Mouse (Mus musculus) myocyte (in vitro differentiated cells): ENCODE measurements at regions not wholly inside any gene's neighbourhood (a gene's known extent, or its start where the extent isn't known, plus 50 kb on each side); places are given as distances from the start of the nearest gene placed in this dataset.

ENCODE experiments used
- H3K27me3 ChIP-seq: one replicate; pipeline ENCODE4 v1.6.1; 2011; ENCODE audit not compliant: control insufficient read depth, insufficient read depth, insufficient read length
- H3K36me3 ChIP-seq: one replicate; pipeline ENCODE4 v1.6.1; 2011; ENCODE audit not compliant: control insufficient read depth, insufficient read depth
- H3K4me2 ChIP-seq: one replicate; pipeline ENCODE4 v1.6.1; 2011; ENCODE audit warnings: low read depth, control low read depth
- H3K4me3 ChIP-seq: one replicate; pipeline ENCODE4 v1.5.1; 2011; ENCODE audit warnings: mild to moderate bottlenecking, control low read depth, moderate library complexity
- H3K79me2 ChIP-seq: one replicate; pipeline ENCODE4 v1.6.1; 2011; ENCODE audit not compliant: control insufficient read depth, insufficient read depth
- H3ac ChIP-seq: one replicate; pipeline ENCODE4 v1.6.1; 2011; ENCODE audit not compliant: control insufficient read depth, insufficient read length
- CEBPB ChIP-seq: IDR thresholded peaks from 2 replicates; pipeline ENCODE4 v1.6.1; 2011; ENCODE audit warnings: mild to moderate bottlenecking, moderate library complexity; ENCODE audit not compliant: poor library complexity, insufficient read depth, severe bottlenecking
- E2F4 ChIP-seq: IDR thresholded peaks from one replicate; pipeline ENCODE4 v1.6.1; 2011; ENCODE audit warnings: mild to moderate bottlenecking, control low read depth, moderate library complexity; ENCODE audit not compliant: insufficient read depth
- MAX ChIP-seq: IDR thresholded peaks from one replicate; pipeline ENCODE4 v1.6.1; 2011; ENCODE audit warnings: low read depth, mild to moderate bottlenecking, control low read depth
- MYOD1 ChIP-seq, 3 experiments: IDR thresholded peaks; one replicate each; pipeline ENCODE4 v1.6.1; 2011; ENCODE audit warnings: control low read depth in 2 of 3, low read depth in 2 of 3, mild to moderate bottlenecking in 2 of 3, moderate library complexity in 1 of 3; ENCODE audit not compliant: insufficient read length in 2 of 3, control insufficient read depth in 1 of 3
- MYOG ChIP-seq, 3 experiments: IDR thresholded peaks; one replicate each; pipeline ENCODE4 v1.6.1; 2011; ENCODE audit warnings: control low read depth in 2 of 3, low read depth in 2 of 3, mild to moderate bottlenecking in 2 of 3; ENCODE audit not compliant: insufficient read length in 2 of 3, control insufficient read depth in 1 of 3, insufficient read depth in 1 of 3
- POLR2A ChIP-seq: IDR thresholded peaks from one replicate; pipeline ENCODE4 v1.6.1; 2011; ENCODE audit warnings: low read depth, mild to moderate bottlenecking, control low read depth, moderate library complexity; ENCODE audit not compliant: insufficient read length
- POLR2AphosphoS2 ChIP-seq: IDR thresholded peaks from one replicate; pipeline ENCODE4 v1.6.1; 2011; ENCODE audit warnings: low read depth, control low read depth; ENCODE audit not compliant: insufficient read length
- REST ChIP-seq: IDR thresholded peaks from one replicate; pipeline ENCODE4 v1.6.1; 2011; ENCODE audit warnings: mild to moderate bottlenecking, control low read depth, moderate library complexity; ENCODE audit not compliant: insufficient read depth, insufficient read length
- SRF ChIP-seq: IDR thresholded peaks from one replicate; pipeline ENCODE4 v1.6.1; 2011; ENCODE audit warnings: low read depth; ENCODE audit not compliant: control insufficient read depth, insufficient read length
- TCF12 ChIP-seq: IDR thresholded peaks from one replicate; pipeline ENCODE4 v1.6.1; 2011; ENCODE audit warnings: mild to moderate bottlenecking, control low read depth; ENCODE audit not compliant: poor library complexity, insufficient read depth, severe bottlenecking
- TCF3 ChIP-seq: IDR thresholded peaks from one replicate; pipeline ENCODE4 v1.6.1; 2011; ENCODE audit warnings: low read depth, control low read depth; ENCODE audit not compliant: insufficient read length
- USF1 ChIP-seq: IDR thresholded peaks from one replicate; pipeline ENCODE4 v1.6.1; 2011; ENCODE audit warnings: low read depth, mild to moderate bottlenecking, control low read depth, moderate library complexity

GRCm38 (mm10) chr10:98318416-98318815 lies 591.9 kb upstream of the C030005K15Rik start:
- Histone ChIP-seq H3K4me3 (no peak overlapping the region), H3K4me2 (no peak overlapping the region), H3K36me3 (no peaks in the 10 kb centered on the region), H3ac (no peak overlapping the region), H3K79me2 (no peaks in the 10 kb centered on the region), H3K27me3 (no peaks in the 10 kb centered on the region)
- TF ChIP-seq TCF3 (no peak), E2F4 (no peak), CEBPB (peak; percentile 70; the same call in 1 of the 2 replicates)

GRCm38 (mm10) chr10:98323846-98324245 lies 590.4 kb upstream of the Atp2b1 start:
- Histone ChIP-seq H3K4me3 (no peak overlapping the region), H3K79me2 (no peaks in the 10 kb centered on the region), H3K36me3 (no peaks in the 10 kb centered on the region), H3K27me3 (no peaks in the 10 kb centered on the region), H3K4me2 (no peak overlapping the region), H3ac (no peak overlapping the region)
- TF ChIP-seq TCF3 (no peak), USF1 (no peak), SRF (no peak), MAX (no peak), MYOG (IDR thresholded peaks at IDR 0.05; ENCODE audit: control insufficient read depth in 1 of 3, insufficient read depth in 1 of 3, insufficient read length in 2 of 3, low read depth in 2 of 3) (no peak), POLR2A (no peak), E2F4 (no peak), POLR2AphosphoS2 (no peak), REST (no peak), TCF12 (no peak), MYOD1 (IDR thresholded peaks at IDR 0.05; ENCODE audit: control insufficient read depth in 1 of 3, insufficient read length in 2 of 3, low read depth in 2 of 3) (no peak), CEBPB (no peak)

- H3K4me3 ChIP-seq: no peak overlapping the region
- H3K79me2 ChIP-seq: no peaks in the 10 kb centered on the region
Measured at GRCm38 (mm10) chr10:98324591-98324990, 589.6 kb upstream of the Atp2b1 start.

GRCm38 (mm10) chr10:98325720-98326119 lies 588.5 kb upstream of the Atp2b1 start:
- TF ChIP-seq USF1 (no peak), MAX (no peak), CEBPB (peak; percentile 85), TCF3 (no peak), MYOG (IDR thresholded peaks at IDR 0.05; ENCODE audit: control insufficient read depth in 1 of 3, insufficient read depth in 1 of 3, insufficient read length in 2 of 3, low read depth in 2 of 3) (peak in 2 of 3 experiments; percentile 2 to 35), POLR2AphosphoS2 (no peak), REST (no peak), SRF (no peak), MYOD1 (IDR thresholded peaks at IDR 0.05; ENCODE audit: control insufficient read depth in 1 of 3, insufficient read length in 2 of 3, low read depth in 2 of 3) (peak; percentile 16 to 80 (median 77)), TCF12 (peak; percentile 74), E2F4 (no peak), POLR2A (no peak)
- Histone ChIP-seq H3K36me3 (no peaks in the 10 kb centered on the region), H3K27me3 (no peaks in the 10 kb centered on the region), H3K4me2 (no peak overlapping the region), H3ac (no peak overlapping the region), H3K79me2 (no peaks in the 10 kb centered on the region), H3K4me3 (no peak overlapping the region)

More at GRCm38 (mm10) chr10:98324591-98324990, 589.6 kb upstream of the Atp2b1 start:
- Histone ChIP-seq H3K4me2 (peak overlapping the region; percentile 16), H3K27me3 (no peaks in the 10 kb centered on the region), H3K36me3 (no peaks in the 10 kb centered on the region), H3ac (no peak overlapping the region)
- TF ChIP-seq E2F4 (no peak), MYOD1 (IDR thresholded peaks at IDR 0.05; ENCODE audit: control insufficient read depth in 1 of 3, insufficient read length in 2 of 3, low read depth in 2 of 3) (peak; percentile 41 to 78 (median 74)), SRF (no peak), USF1 (no peak), CEBPB (peak; percentile 51; the same call in 1 of the 2 replicates), POLR2A (no peak), TCF12 (no peak), MAX (no peak), MYOG (IDR thresholded peaks at IDR 0.05; ENCODE audit: control insufficient read depth in 1 of 3, insufficient read depth in 1 of 3, insufficient read length in 2 of 3, low read depth in 2 of 3) (peak in 1 of 3 experiments; percentile 57), REST (no peak), TCF3 (peak; percentile 16), POLR2AphosphoS2 (no peak)

- Histone ChIP-seq H3K4me3 (no peak overlapping the region), H3K36me3 (no peaks in the 10 kb centered on the region), H3K27me3 (no peaks in the 10 kb centered on the region), H3K79me2 (no peaks in the 10 kb centered on the region), H3K4me2 (peak overlapping the region; percentile 52), H3ac (no peak overlapping the region)
- 0 out of 2 replicates have a peak, but pooled peaks have one; percentile 25 for TF ChIP-seq CEBPB
- no peak for TF ChIP-seq POLR2A
Measured at GRCm38 (mm10) chr10:98332682-98333081, 581.5 kb upstream of the Atp2b1 start.
